Mouse (Mus musculus) CH12.LX (cell line): ENCODE results near the gene Atg4b.

Experiments
- CTCF ChIP-seq, 2 experiments: IDR thresholded peaks in 1 of 2; conservative IDR thresholded peaks in 1 of 2; 2 replicates each; pipeline ENCODE4 v1.5.1; 2011 to 2012; ENCODE audit warnings: low read depth in 2 of 2, low read length in 2 of 2, improper control_type of control experiment in 1 of 2, inconsistent platforms in 1 of 2, mild to moderate bottlenecking in 1 of 2, moderate library complexity in 1 of 2
- EP300 ChIP-seq: IDR thresholded peaks from 2 replicates; pipeline ENCODE4 v1.6.1; 2011; ENCODE audit warnings: low read length, improper control_type of control experiment
- JUND ChIP-seq: conservative IDR thresholded peaks from 2 replicates; pipeline ENCODE4 v1.6.1; 2011; ENCODE audit warnings: low read depth, low read length, improper control_type of control experiment
- MAX ChIP-seq: IDR thresholded peaks from 2 replicates; pipeline ENCODE4 v1.6.1; 2011; ENCODE audit warnings: low read length, improper control_type of control experiment
- MXI1 ChIP-seq: IDR thresholded peaks from 2 replicates; pipeline ENCODE4 v1.6.1; 2011; ENCODE audit warnings: mild to moderate bottlenecking, low read depth, low read length, improper control_type of control experiment
- MYC ChIP-seq: IDR thresholded peaks from 2 replicates; pipeline ENCODE4 v1.6.1; 2011; ENCODE audit warnings: low read depth, mild to moderate bottlenecking, improper control_type of control experiment, low read length
- RCOR1 ChIP-seq: conservative IDR thresholded peaks from 2 replicates; pipeline ENCODE4 v1.6.1; 2012; ENCODE audit warnings: low read depth, mild to moderate bottlenecking, inconsistent platforms, low read length, improper control_type of control experiment
- SMC3 ChIP-seq: IDR thresholded peaks from 2 replicates; pipeline ENCODE4 v1.6.1; 2011; ENCODE audit warnings: low read depth, low read length, improper control_type of control experiment
- TBP ChIP-seq: conservative IDR thresholded peaks from 2 replicates; pipeline ENCODE4 v1.6.1; 2011; ENCODE audit warnings: low read depth, low read length, improper control_type of control experiment
- ZMIZ1 ChIP-seq: IDR thresholded peaks from 2 replicates; pipeline ENCODE4 v1.6.1; 2012; ENCODE audit warnings: low read depth, mild to moderate bottlenecking, inconsistent platforms, low read length, improper control_type of control experiment
- ZNF384 ChIP-seq: IDR thresholded peaks from 2 replicates; pipeline ENCODE4 v1.6.1; 2012; ENCODE audit warnings: low read depth, low read length, improper control_type of control experiment, inconsistent platforms

GRCm38 (mm10) chr1:93824609-93825008, 73.3 kb downstream of the Atg4b start, which contains the start of gene D2hgdh:
- TF ChIP-seq MXI1 (no peak), ZMIZ1 (no peak), TBP (no peak), JUND (no peak), MYC (no peak), RCOR1 (no peak), SMC3 (no peak), MAX (no peak), CTCF (conservative IDR thresholded peaks at IDR 0.05 in 1 of 2, IDR thresholded peaks at IDR 0.05 in 1 of 2; ENCODE audit: low read depth in 2 of 2, low read length in 2 of 2) (no peak), ZNF384 (no peak), EP300 (no peak)
